Mouse (Mus musculus) embryonic fibroblast, embryonic 13.5 days (primary cell): Measurements from ENCODE around the gene Fkbp15.

ENCODE experiments used
- CTCF ChIP-seq: IDR thresholded peaks from 2 replicates; pipeline ENCODE4 v1.5.1; 2011; ENCODE audit warnings: mild to moderate bottlenecking, control low read depth, low read length, moderate library complexity, borderline replicate concordance; ENCODE audit not compliant: insufficient read depth
- POLR2A ChIP-seq: IDR thresholded peaks from 2 replicates; pipeline ENCODE4 v1.6.1; 2011; ENCODE audit warnings: low read depth, mild to moderate bottlenecking, control low read depth, low read length, moderate library complexity

- TF ChIP-seq CTCF = no peak
- no peak for TF ChIP-seq POLR2A
Observed at GRCm38 (mm10) chr4:62303288-62303687, 57.1 kb downstream of the Fkbp15 start.
